Mouse (Mus musculus) T-helper 1 cell (primary cell): ENCODE results near the gene Toporsl.

Source experiments
- in situ Hi-C: fragments of 300-600 bp; cut with MboI, MseI; formaldehyde crosslinking; loops from one replicate; pipeline ENCODE4 v1.15.1; 2025; ENCODE audit warnings: high pct_unique_total_duplicates

The Toporsl gene

GRCm38 (mm10) chr4:52595927-52596326, at the start of gene Toporsl:
Gene Toporsl, plus strand, starts transcription at chr4:52596274.
- in situ Hi-C loops: no loop called here

- in situ Hi-C loops: no loop called here
These were observed 38.4 kb upstream of the Toporsl start for GRCm38 (mm10) chr4:52557672-52558071.

GRCm38 (mm10) chr4:52558080-52558479, 38.0 kb upstream of the Toporsl start:
- in situ Hi-C loops: no loop called here

- in situ Hi-C loops: no loop called here
These were observed 32.2 kb upstream of the Toporsl start for GRCm38 (mm10) chr4:52563859-52564258.

GRCm38 (mm10) chr4:52586194-52586734, 9.8 kb upstream of the Toporsl start:
- in situ Hi-C loops: no loop called here

- in situ Hi-C loops: no loop called here
These were observed 2.2 kb upstream of the Toporsl start for GRCm38 (mm10) chr4:52593821-52594356.

GRCm38 (mm10) chr4:52594632-52595031, 1.4 kb upstream of the Toporsl start:
- in situ Hi-C loops: no loop called here

- in situ Hi-C loops: no loop called here
These were observed 2.3 kb downstream of the Toporsl start for GRCm38 (mm10) chr4:52598180-52598881.

- in situ Hi-C loops: no loop called here
These were observed 10.8 kb downstream of the Toporsl start for GRCm38 (mm10) chr4:52606923-52607322.

GRCm38 (mm10) chr4:52634986-52635385, 38.9 kb downstream of the Toporsl start:
- in situ Hi-C loops: no loop called here

GRCm38 (mm10) chr4:52647791-52648190, 51.7 kb downstream of the Toporsl start:
- in situ Hi-C loops: no loop called here

- in situ Hi-C loops: no loop called here
These were observed 63.6 kb downstream of the Toporsl start for GRCm38 (mm10) chr4:52659701-52660100.

- in situ Hi-C loops: no loop called here
These were observed 64.6 kb downstream of the Toporsl start for GRCm38 (mm10) chr4:52660701-52661117.

GRCm38 (mm10) chr4:52661311-52661710, 65.2 kb downstream of the Toporsl start:
- in situ Hi-C loops: no loop called here
